Mouse (Mus musculus): ENCODE results near the gene Rad9b. TPM values are rescaled to one million over a fixed set of nuclear protein-coding genes. Genes with fewer than 3 reads are reported as not detected.
A peak's percentile ranks its signal among the peaks of the same experiment; 100 is the strongest.

Rad9b gene
- total RNA-seq, 2 experiments from 2014 or later, result 4.4 to 7.5 TPM

- peak; percentile 78 for ATAC-seq (replicated peaks; ENCODE audit: poor library complexity)
Observed at GRCm38 (mm10) chr5:122314966-122315667, 38.9 kb downstream of the Rad9b start.

- no peak for ATAC-seq (replicated peaks; ENCODE audit: poor library complexity)
Observed at GRCm38 (mm10) chr5:122312942-122313684, 40.9 kb downstream of the Rad9b start.

DNA sequence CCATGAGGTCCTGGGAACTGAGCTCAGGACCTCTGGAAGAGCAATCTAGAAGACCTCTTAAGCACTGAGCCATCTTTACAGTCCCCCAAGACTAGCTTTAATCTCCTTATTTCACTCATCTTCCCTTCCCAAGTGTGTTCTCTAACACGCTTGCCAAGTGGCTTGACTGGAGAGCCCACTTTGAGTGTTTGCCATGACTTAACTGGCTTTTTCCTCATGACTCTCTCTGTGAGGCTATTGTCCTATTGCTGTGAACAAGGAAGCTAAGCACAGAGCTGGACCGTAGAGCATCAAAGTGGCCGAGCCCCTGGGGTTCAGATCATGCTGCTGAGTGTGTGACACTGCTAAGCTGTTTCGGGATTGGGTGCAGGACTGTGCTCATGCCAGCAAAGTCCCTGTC lies 41.7 kb downstream of the Rad9b start:
- no peak for ATAC-seq (replicated peaks; ENCODE audit: poor library complexity)

DNA sequence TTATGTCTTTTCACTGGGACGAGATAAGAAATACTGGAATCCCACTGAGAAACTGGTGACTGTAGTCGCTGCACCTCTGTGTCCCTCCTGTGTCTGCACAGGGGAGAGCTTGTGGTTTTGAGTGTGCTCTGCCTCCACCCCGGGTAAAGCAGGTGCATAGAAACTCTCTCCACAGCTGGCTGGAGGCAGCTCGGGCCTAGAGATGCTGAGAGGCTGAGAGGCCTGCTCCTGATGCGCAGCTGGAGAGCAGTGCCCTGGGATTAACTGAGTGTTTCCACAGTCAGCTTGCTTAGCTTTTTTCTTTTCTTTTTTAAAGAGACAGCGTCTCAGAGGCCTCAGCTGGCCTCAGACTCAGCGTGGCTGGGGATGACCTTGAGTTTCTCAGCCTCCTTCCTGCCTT lies 42.3 kb downstream of the Rad9b start:
- ATAC-seq (replicated peaks; ENCODE audit: poor library complexity), result no peak

GRCm38 (mm10) chr5:122310699-122311098 lies 43.3 kb downstream of the Rad9b start:
- ATAC-seq (replicated peaks; ENCODE audit: poor library complexity), result no peak

DNA sequence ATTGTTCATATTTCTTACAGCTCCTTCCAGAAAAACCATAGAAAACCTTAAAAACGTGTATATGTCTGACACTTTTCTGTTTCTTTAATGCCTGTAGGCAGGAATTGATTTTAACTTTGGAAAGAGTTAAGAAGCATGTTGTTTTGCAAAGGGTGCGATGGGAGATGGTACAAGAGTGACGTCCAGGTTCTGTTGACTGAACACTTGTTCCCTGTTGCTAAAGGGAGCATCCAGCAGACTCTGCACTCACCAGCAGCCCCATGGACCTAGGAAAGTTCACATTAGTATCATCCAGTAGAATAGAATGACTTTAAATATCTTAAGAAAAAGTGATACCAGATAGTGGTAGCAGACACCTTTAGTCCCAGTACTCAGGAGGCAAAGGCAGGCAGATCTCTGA lies 47.5 kb downstream of the Rad9b start:
- no peak for ATAC-seq (replicated peaks; ENCODE audit: poor library complexity)

DNA sequence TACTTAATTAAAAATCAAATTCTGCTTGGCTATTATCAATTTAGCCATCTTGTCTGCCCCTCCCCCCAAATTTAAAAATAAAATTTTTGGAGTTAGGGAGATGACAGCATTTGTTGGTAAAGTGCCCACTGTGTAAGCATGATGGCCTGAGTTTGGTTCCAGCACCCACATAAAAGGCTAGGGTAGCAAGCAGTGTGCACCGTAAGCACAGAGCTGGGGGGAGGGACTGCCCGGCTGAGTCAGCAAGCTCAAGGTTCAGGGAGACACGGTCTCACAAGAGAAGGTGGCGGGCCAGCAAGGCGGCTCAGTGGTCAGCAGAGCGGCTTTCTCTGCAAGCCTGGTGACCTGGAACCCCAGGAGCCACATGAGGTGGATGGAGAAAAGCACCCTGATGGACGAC lies 48.6 kb downstream of the Rad9b start:
- ATAC-seq (replicated peaks; ENCODE audit: poor library complexity), result no peak

DNA sequence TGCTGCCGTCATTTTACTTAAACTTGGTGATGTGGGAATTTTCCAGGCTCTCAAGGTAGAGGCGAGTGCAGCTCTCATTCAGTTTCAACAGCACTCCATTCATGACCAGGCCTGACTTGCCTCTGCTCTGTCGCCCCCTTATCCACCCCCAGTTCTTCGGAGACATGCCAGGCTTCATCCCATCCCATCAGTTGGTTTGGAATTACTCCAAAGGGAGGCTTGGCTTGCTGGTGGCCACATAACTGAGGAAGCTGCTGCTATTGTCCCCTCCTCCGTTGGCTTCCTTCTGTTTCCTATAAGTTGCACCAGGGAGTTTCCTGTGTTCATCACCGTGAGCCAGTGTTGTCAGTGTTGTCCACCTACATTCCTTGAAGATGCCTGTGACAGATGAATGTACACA lies 49.5 kb downstream of the Rad9b start:
- no peak for ATAC-seq (replicated peaks; ENCODE audit: poor library complexity)

- no peak for ATAC-seq (replicated peaks; ENCODE audit: poor library complexity)
Observed at GRCm38 (mm10) chr5:122303937-122304336, 50.1 kb downstream of the Rad9b start.

DNA sequence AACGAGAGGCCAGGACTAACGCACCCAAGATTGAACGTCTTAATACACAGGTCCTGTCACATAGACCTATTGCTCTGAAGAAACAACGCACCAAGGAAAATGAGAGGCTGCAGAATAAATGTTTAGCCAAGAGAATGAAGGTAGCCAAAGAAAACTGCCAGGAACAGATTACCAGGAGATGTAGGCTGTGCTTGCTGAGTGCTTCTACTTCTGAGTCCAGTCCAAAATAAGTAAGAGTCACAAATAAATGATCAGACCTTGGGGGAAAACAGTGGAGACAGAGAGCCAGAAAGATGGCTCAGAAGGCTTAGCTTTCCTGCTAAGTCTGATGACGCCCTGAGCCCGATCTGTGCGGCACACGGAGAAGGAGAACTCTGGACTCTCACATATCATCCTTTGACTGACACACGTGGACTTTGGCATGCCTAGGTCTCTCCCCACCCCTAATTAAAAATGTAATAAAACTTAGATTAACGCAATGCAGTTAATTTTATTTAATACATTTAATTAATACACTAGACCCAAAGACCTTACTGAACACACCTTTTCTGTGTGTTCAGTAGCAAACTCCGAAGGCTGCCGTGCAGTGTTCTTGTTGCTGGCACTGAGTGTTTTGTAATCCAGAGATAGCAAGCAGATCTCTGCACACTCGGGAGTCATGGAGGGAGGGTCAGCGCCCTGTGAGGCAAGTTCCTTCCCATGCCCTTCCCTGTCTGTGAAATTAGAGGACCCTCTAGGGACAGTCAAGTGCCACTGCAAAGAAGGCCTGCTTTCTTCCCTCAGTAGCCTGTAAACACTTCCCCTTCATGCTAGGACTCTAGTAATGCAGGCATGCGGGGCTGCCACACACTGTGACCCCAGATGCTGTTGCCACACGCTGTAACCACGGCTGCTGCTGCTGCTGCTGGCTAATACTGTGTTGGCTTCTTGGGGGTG lies 51.0 kb downstream of the Rad9b start:
- ATAC-seq (replicated peaks; ENCODE audit: poor library complexity), result peak; percentile 93

DNA sequence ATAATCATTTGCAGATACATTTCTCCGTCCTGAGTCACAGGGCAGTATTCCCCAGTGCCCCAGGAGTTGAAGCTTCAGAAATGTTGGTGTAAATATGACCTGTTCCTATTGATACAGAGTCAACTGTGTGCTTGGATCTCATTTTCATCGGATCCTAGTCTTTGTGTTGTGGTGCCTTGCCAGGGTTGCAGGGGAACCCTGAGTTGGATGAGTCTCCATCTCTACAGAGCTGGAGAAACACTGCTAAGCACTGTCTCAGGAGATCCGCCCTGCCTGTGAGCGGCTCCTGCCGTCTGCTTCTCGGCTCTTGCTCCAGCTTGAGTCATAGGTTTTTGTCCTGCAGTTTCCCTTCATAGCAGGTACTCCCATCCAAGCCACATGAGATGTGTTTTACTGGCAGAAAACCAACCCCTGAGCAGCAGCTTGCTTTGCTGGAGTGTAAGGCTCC lies 53.9 kb downstream of the Rad9b start:
- ATAC-seq (replicated peaks; ENCODE audit: poor library complexity), result no peak

DNA sequence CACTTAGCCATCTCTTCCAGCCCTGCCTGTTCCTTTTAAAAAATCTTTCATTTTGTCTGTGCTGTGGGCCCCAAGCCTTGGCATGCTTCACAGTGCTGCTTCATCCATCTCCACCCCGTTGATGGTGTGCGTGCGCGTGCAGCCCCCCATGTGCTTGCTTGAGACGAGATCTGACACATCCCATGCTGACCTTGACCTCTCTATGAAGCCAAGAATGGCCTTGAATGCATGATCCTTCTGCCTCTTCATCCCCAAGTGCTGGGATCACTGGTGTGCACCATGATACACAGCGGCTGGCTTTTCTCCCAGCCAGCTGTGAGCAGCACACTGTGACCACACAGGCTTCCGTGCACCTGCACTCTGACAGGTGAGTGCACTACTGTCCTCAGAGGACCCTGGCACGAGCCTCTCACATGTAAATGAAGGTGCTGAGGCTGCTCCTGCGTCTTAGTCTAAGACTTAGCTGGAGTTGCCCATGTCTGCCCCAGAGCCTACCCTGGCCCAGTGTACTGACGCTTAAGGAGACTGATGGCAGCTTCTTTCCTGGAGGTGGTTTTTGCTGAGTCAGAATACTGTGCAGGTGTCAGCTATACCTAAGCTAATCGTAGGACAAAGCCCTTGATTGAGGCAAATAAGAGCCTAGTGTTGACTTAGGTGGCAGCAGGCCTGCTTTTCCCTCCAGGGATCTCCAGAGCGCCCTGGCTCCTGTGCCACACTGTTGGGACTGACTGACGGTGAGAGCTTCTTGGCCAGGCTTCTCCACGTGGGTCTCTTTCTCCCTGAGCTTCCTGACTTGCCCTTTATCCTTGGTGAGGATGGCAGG lies 58.7 kb downstream of the Rad9b start:
- ATAC-seq (replicated peaks; ENCODE audit: poor library complexity), result no peak

DNA sequence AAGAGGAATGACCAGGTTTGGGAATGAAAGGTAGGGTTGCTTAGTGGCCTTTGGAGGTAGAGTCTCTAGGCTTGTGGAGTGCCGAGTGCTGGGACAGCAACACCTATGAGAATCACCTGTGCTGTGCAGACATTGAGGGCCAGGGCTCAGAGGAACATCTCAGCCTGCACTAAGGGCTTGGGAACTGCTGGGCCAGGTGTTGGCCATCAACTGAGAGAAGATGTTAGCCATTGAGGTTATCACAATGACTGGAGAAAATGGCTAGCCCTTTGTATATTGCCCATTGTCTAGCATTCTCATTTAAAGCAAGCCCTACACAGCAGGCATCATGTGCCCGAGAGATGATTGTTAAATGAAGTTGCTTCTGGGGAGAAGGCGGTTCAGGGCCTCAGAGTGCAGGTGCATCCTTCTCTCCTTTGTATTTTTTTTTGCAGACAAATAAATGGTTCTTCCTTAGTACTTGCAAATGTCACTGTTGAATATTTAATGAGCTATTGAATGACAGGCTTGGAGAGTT lies 59.8 kb downstream of the Rad9b start:
- ATAC-seq (replicated peaks; ENCODE audit: poor library complexity), result no peak

- ATAC-seq (replicated peaks; ENCODE audit: poor library complexity), result no peak
Observed at GRCm38 (mm10) chr5:122293131-122293530, 60.9 kb downstream of the Rad9b start.

- ATAC-seq (replicated peaks; ENCODE audit: poor library complexity), result no peak
Observed at GRCm38 (mm10) chr5:122291553-122292339, 62.3 kb downstream of the Rad9b start.

DNA sequence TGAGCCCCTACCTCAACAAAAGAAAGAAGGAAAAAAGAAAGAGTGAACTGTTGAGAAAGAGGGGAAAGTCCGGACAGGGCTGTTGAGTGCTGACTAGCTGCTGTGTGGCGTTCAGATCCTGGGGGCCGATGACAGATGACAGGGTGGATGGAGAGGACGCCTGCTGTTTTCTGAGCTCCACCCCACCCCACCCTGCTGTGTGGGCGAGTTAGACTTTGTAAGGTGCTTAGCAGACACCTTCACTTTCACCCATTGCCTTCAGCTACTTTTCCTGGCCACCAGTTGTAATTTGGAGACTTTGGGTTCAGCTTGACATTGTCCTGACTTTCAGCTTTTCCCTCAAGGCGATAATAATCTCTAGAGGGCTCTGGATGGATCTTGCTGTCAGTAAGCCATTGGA lies 62.9 kb downstream of the Rad9b start:
- peak; percentile 78 for ATAC-seq (replicated peaks; ENCODE audit: poor library complexity)

- no peak for ATAC-seq (replicated peaks; ENCODE audit: poor library complexity)
Observed at GRCm38 (mm10) chr5:122288147-122288811, 65.8 kb downstream of the Rad9b start.

DNA sequence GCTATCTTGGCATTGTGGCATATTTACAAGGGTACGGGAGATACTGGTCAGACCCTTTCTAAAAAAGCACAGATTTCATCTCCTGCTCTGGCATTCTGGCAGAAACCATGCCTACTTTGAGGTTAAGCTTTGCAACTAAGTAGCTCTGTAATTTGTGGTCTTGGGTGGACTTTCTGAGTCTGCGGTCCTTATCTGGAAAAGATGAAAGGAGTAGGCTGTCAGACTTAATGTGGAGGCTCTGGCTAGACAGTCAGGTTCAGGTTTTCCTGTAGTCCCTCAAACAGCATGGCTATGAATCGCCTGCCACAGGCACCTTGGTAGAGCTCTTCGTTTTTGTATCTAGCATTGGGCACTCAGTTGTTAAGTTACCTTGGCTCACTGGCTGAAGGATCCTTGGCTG lies 67.0 kb downstream of the Rad9b start:
- no peak for ATAC-seq (replicated peaks; ENCODE audit: poor library complexity)

GRCm38 (mm10) chr5:122286191-122286590 lies 67.8 kb downstream of the Rad9b start:
- ATAC-seq (replicated peaks; ENCODE audit: poor library complexity), result no peak
